Mouse (Mus musculus): Measurements from ENCODE around the gene Rnaseh1. TPM values are rescaled to one million over a fixed set of nuclear protein-coding genes. Genes with fewer than 3 reads are reported as not detected.

Gene Rnaseh1
- polyA plus RNA-seq (2012; rRNA removed), result 2.5 and 5.0 TPM in 2 replicates

DNA sequence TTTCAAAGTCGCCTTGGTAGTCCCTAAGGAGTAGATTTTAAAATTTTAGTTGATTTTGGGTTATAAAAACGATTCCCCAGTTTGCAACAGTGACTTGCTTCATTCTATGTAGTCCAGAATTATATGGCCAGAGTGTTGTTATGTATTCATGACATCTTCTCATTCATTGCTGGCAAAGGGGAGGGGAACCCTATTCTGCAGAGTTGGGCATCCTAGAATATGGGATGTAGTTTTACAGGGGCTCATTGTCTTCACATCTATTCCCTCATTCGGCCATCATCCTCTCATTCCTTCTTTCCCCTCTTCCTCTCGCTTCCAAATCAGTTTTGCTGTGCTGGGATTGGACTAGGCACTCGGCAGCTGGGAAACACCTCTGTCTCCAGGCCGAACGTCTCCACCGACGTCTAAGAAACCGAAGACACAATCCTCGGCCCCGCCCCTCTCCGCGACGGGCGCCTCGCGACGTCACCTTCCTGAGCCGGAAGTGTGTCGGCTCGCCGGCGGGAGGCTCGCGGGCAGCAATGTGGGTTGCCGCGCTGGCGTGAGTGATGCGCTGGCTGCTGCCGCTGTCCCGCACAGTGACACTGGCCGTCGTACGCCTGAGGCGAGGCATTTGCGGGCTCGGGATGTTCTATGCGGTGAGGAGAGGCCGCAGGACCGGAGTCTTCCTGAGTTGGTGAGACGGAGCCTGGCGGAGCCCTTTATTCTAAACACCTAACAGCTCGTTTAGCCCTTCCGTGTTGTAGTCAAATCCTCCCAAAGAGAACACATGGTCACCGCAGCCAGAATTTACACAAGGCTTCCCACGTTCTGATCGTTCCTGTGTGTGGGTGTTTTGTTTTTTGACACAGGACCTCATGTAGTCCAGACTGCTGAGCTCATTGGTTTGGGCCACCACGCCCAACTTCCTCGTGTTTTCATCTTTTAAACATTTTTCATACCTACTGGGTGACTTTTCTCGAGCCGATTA, at the start of gene Rnaseh1:
Rnaseh1 (plus strand) TSS at position 462 of the 970 bp plus-strand sequence.
- peak within 1 kb of the TSS; percentile 93 for H3K4me3 ChIP-seq (ENCODE audit: low read depth, low read length)
- 2% methylated on average over 52 of the region's 52 CpGs for WGBS
- TF ChIP-seq CTCF (IDR thresholded peaks at IDR 0.05; ENCODE audit: extremely low read depth, insufficient read length, insufficient replicate concordance, low read depth, low read length) (no peak), POLR2A (IDR thresholded peaks at IDR 0.05; ENCODE audit: low read depth, low read length) (peak; percentile 56; the same call in 1 of the 2 replicates)
- peak within 1 kb of the TSS; percentile 69 for H3K27ac ChIP-seq (ENCODE audit: insufficient read depth, low read depth, low read length)
- peaks cover 8% of the 10 kb centered on the region; the same call in 1 of the 2 replicates for H3K36me3 ChIP-seq (ENCODE audit: control insufficient read depth, insufficient read depth, low read length)
- H3K4me1 ChIP-seq (ENCODE audit: control insufficient read depth, insufficient read depth, insufficient read length, low read length), result peaks cover 4% of the 10 kb centered on the region; the same call in 1 of the 2 replicates
- H3K27me3 ChIP-seq (ENCODE audit: control insufficient read depth, insufficient read depth, low read length), result no peaks in the 10 kb centered on the region

DNA sequence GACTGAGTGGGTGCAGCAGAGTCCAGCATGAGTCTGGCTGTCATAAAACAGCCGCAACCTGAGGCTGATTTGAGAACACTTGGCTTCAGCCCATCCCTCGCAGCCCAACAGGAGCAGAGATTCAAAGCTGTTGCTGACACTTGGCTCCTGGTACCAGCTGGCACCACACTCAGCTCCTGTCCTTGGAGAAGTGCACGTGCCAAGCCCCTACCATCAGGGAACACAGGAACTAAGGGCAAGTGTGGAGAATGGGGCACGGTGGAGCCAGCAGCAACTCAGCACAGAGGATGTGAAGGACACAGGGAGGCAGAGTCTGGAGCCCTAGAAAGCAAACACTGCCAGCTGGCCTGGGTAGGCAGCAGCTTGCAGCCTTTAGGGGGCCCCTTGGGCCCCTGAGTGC, 47.1 kb upstream of the Rnaseh1 start:
- H3K27me3 ChIP-seq (ENCODE audit: control insufficient read depth, insufficient read depth, low read length), result no peaks in the 10 kb centered on the region
- no peak overlapping the region for H3K27ac ChIP-seq (ENCODE audit: insufficient read depth, low read depth, low read length)
- H3K4me1 ChIP-seq (ENCODE audit: control insufficient read depth, insufficient read depth, insufficient read length, low read length), result no peaks in the 10 kb centered on the region
- no peaks in the 10 kb centered on the region for H3K36me3 ChIP-seq (ENCODE audit: control insufficient read depth, insufficient read depth, low read length)
- no peak overlapping the region for H3K4me3 ChIP-seq (ENCODE audit: low read depth, low read length)
- 9% methylated on average over 4 of the region's 4 CpGs for WGBS
- TF ChIP-seq CTCF (IDR thresholded peaks at IDR 0.05; ENCODE audit: extremely low read depth, insufficient read length, insufficient replicate concordance, low read depth, low read length), result no peak
- no peak for TF ChIP-seq POLR2A (IDR thresholded peaks at IDR 0.05; ENCODE audit: low read depth, low read length)

DNA sequence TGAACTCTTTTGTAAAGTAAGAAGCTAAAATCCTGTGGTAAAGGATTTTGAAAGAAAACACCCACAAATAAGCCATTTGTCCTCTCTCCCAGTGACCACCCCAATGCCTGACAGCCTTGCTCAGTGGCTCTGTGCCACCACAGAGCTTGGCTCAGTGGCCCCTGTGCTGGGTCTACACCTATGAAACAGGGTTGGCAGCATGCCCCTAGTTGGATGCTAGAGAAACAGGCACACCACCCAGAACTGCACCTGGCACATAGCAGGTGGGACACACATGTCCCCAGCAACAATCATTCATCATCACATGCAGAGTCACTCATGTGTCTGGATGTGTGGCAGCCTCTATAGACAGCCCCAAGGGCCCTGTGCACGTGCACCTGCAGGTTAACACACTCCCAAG, 45.9 kb upstream of the Rnaseh1 start:
- TF ChIP-seq POLR2A (IDR thresholded peaks at IDR 0.05; ENCODE audit: low read depth, low read length) (no peak), CTCF (IDR thresholded peaks at IDR 0.05; ENCODE audit: extremely low read depth, insufficient read length, insufficient replicate concordance, low read depth, low read length) (no peak)
- H3K4me3 ChIP-seq (ENCODE audit: low read depth, low read length), result no peak overlapping the region
- H3K36me3 ChIP-seq (ENCODE audit: control insufficient read depth, insufficient read depth, low read length), result no peaks in the 10 kb centered on the region
- H3K27ac ChIP-seq (ENCODE audit: insufficient read depth, low read depth, low read length), result no peak overlapping the region
- no peaks in the 10 kb centered on the region for H3K27me3 ChIP-seq (ENCODE audit: control insufficient read depth, insufficient read depth, low read length)
- 46% methylated on average over 1 of the region's 1 CpGs for WGBS
- H3K4me1 ChIP-seq (ENCODE audit: control insufficient read depth, insufficient read depth, insufficient read length, low read length), result no peaks in the 10 kb centered on the region

DNA sequence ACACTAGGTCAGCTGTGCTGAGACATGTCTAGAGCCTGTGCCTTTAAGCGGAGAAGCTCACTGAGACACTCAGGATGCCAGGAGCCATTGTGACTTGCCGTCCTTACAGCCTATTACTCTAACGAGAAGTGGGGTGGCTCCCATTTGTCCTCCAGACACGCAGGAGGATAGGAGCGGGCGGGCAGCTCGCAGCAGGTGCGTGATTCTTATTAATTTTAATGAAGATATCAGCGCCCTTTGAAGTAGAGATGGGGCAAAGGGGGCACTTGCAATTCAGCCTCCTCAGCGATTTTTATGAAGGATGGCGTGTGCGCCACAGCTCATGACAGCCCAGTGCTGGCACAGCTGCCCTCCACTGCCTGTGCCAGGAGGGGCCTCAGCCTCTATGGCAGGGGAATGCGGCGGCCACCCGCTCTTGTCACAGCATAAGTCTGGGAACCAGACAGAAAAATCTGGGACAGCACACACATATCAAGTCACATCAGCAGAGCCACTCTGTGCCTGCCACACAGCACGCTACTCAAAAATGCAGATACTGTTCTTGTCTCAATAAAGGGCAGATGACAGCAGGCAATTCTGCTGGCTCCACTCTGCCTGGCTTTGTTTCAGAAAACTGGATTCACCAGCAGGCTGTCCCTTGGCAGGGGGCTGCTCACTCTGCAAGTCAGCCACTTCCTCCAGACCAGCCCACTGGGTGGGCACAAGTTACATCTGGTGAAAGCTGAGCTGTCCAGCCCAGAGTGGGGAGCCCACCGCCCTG, 41.7 kb upstream of the Rnaseh1 start:
- Histone ChIP-seq H3K36me3 (ENCODE audit: control insufficient read depth, insufficient read depth, low read length) (no peaks in the 10 kb centered on the region), H3K4me1 (ENCODE audit: control insufficient read depth, insufficient read depth, insufficient read length, low read length) (no peaks in the 10 kb centered on the region), H3K4me3 (ENCODE audit: low read depth, low read length) (no peak overlapping the region), H3K27me3 (ENCODE audit: control insufficient read depth, insufficient read depth, low read length) (no peaks in the 10 kb centered on the region), H3K27ac (ENCODE audit: insufficient read depth, low read depth, low read length) (no peak overlapping the region)
- no peak for TF ChIP-seq CTCF (IDR thresholded peaks at IDR 0.05; ENCODE audit: extremely low read depth, insufficient read length, insufficient replicate concordance, low read depth, low read length)
- 65% methylated on average over 17 of the region's 17 CpGs for WGBS

DNA sequence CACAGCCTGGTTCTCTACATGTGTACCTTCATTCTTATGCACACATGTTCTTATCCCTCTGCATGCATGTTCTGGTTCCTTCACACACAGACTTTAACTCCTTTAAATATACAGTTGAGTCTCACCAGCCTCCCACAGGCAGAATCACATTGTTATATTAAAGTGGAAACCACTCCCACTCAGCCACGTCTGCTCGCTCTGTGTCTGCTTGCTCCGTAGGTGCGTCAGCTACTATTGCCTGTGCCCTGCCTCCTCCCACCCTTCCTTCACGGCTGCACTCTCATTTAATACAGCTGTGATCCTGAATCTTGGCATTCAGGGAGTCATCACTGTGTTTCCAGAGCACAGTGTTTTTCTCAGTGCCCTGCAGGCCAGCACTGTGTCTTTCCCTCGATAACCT, 37.0 kb upstream of the Rnaseh1 start:
- H3K27ac ChIP-seq (ENCODE audit: insufficient read depth, low read depth, low read length), result no peak overlapping the region
- H3K4me1 ChIP-seq (ENCODE audit: control insufficient read depth, insufficient read depth, insufficient read length, low read length), result no peaks in the 10 kb centered on the region; the same call in 1 of the 2 replicates
- TF ChIP-seq CTCF (IDR thresholded peaks at IDR 0.05; ENCODE audit: extremely low read depth, insufficient read length, insufficient replicate concordance, low read depth, low read length) (no peak), POLR2A (IDR thresholded peaks at IDR 0.05; ENCODE audit: low read depth, low read length) (no peak)
- 45% methylated on average over 6 of the region's 6 CpGs for WGBS
- H3K4me3 ChIP-seq (ENCODE audit: low read depth, low read length), result no peak overlapping the region
- H3K36me3 ChIP-seq (ENCODE audit: control insufficient read depth, insufficient read depth, low read length), result no peaks in the 10 kb centered on the region
- no peaks in the 10 kb centered on the region for H3K27me3 ChIP-seq (ENCODE audit: control insufficient read depth, insufficient read depth, low read length)

DNA sequence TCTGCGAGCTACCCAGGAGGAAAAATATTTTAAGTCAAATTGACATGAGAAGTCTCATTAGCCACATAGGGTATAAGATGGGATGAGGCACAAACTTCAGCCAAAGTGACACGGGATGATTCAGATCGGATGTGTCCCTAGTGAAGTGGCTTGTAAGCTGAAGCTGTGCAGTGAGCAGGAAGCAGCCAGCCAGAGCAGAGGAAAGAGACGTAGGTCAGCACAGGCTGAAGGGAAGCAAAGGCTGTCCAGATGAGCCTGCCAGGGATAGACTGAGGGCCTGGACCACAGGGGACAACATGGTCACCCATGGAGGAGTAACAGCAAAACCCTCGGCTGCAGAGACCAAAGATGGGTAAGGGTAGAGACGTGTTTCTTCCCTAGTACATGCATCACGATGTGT, 35.0 kb upstream of the Rnaseh1 start:
- TF ChIP-seq CTCF (IDR thresholded peaks at IDR 0.05; ENCODE audit: extremely low read depth, insufficient read length, insufficient replicate concordance, low read depth, low read length), result no peak
- no peak for TF ChIP-seq POLR2A (IDR thresholded peaks at IDR 0.05; ENCODE audit: low read depth, low read length)
- Histone ChIP-seq H3K4me3 (ENCODE audit: low read depth, low read length) (no peak overlapping the region), H3K4me1 (ENCODE audit: control insufficient read depth, insufficient read depth, insufficient read length, low read length) (no peaks in the 10 kb centered on the region; the same call in 1 of the 2 replicates), H3K36me3 (ENCODE audit: control insufficient read depth, insufficient read depth, low read length) (no peaks in the 10 kb centered on the region), H3K27ac (ENCODE audit: insufficient read depth, low read depth, low read length) (no peak overlapping the region), H3K27me3 (ENCODE audit: control insufficient read depth, insufficient read depth, low read length) (no peaks in the 10 kb centered on the region)
- 72% methylated on average over 7 of the region's 7 CpGs for WGBS

DNA sequence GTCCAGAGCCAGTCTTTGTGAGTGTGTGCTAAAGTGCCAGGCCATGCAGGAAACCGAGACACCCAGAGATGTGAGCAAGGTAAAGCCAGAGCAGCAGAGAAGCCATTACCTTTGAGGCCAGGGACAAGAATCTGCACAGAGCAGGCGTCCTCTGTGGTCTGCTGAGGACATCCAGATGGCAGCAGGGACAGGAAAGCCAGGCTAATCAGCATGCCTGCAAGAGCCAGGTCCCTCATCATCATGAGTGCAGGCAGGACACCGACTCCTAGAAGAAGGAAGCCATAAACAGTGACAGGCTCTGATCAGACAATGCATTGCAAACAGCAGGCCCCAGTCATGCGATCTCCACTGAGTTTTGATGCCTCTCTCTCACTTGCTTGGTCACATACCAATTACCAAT, 32.1 kb upstream of the Rnaseh1 start:
- H3K4me1 ChIP-seq (ENCODE audit: control insufficient read depth, insufficient read depth, insufficient read length, low read length), result no peaks in the 10 kb centered on the region; the same call in 1 of the 2 replicates
- no peak overlapping the region for H3K4me3 ChIP-seq (ENCODE audit: low read depth, low read length)
- H3K36me3 ChIP-seq (ENCODE audit: control insufficient read depth, insufficient read depth, low read length), result no peaks in the 10 kb centered on the region
- 58% methylated on average over 4 of the region's 4 CpGs for WGBS
- H3K27me3 ChIP-seq (ENCODE audit: control insufficient read depth, insufficient read depth, low read length), result no peaks in the 10 kb centered on the region
- H3K27ac ChIP-seq (ENCODE audit: insufficient read depth, low read depth, low read length), result 0 out of 2 replicates have a peak overlapping the region, but pooled peaks have one; percentile 6
- TF ChIP-seq POLR2A (IDR thresholded peaks at IDR 0.05; ENCODE audit: low read depth, low read length), result no peak
- no peak for TF ChIP-seq CTCF (IDR thresholded peaks at IDR 0.05; ENCODE audit: extremely low read depth, insufficient read length, insufficient replicate concordance, low read depth, low read length)

Measured in small intestine, adult 2 months (tissue).